Mouse (Mus musculus): Measurements from ENCODE around the gene Tspan18.

GRCm38 (mm10) chr2:93154486-93155032 lies 179.7 kb downstream of the Tspan18 start:
- TF ChIP-seq FLI1 (IDR thresholded peaks at IDR 0.05; ENCODE audit: low read length) (no peak), GATA1 (IDR thresholded peaks at IDR 0.05; ENCODE audit: borderline replicate concordance, low read length) (no peak)
